Mouse (Mus musculus) kidney, adult 2 months (tissue): ENCODE results near the gene Aurkc. TPM values are rescaled to one million over a fixed set of nuclear protein-coding genes. Genes with fewer than 3 reads are reported as not detected.
"Not testable (repeated sequence)": the region's sequence is repeated elsewhere in the genome, so short reads cannot be mapped to it uniquely, and the experiment has no call there.

Experiments
- DNase-seq: peaks from one replicate; pipeline ENCODE4 v3.0.0; 2021
- H3K27ac ChIP-seq: fragments of 200-500 bp; 2 replicates; pipeline ENCODE4 v1.5.1; 2012; ENCODE audit warnings: low read depth, low read length, control low read depth, inconsistent platforms; ENCODE audit not compliant: insufficient read depth
- H3K27me3 ChIP-seq: fragments of 200-500 bp; replicated peaks from 2 replicates; pipeline ENCODE4 v1.6.1; 2012; ENCODE audit warnings: mild to moderate bottlenecking, moderate library complexity, low read length, inconsistent platforms; ENCODE audit not compliant: control insufficient read depth, insufficient read depth
- H3K36me3 ChIP-seq: fragments of 200-500 bp; 2 replicates; pipeline ENCODE4 v1.6.1; 2012; ENCODE audit warnings: mild to moderate bottlenecking, moderate library complexity, low read length, inconsistent platforms; ENCODE audit not compliant: control insufficient read depth, insufficient read depth
- H3K4me1 ChIP-seq: fragments of 200-500 bp; 2 replicates; pipeline ENCODE4 v1.6.1; 2011; ENCODE audit warnings: low read length; ENCODE audit not compliant: control insufficient read depth, insufficient read depth
- H3K4me3 ChIP-seq: fragments of 200-500 bp; 2 replicates; pipeline ENCODE4 v1.5.1; 2011; ENCODE audit warnings: mild to moderate bottlenecking, low read depth, low read length, control low read depth; ENCODE audit not compliant: insufficient read depth
- CTCF ChIP-seq: fragments of 200-500 bp; conservative IDR thresholded peaks from 2 replicates; pipeline ENCODE4 v1.5.1; 2011; ENCODE audit warnings: low read depth, mild to moderate bottlenecking, control low read depth, low read length, moderate library complexity, mixed read lengths; ENCODE audit not compliant: insufficient read depth, insufficient read length
- POLR2A ChIP-seq: fragments of 200-500 bp; IDR thresholded peaks from one replicate; pipeline ENCODE4 v1.6.1; 2011; ENCODE audit warnings: low read depth, low read length, control low read depth
- WGBS: fragments of 180-500 bp; shearing (Covaris S2); methylation state at CpG from one replicate; pipeline ENCODE4 v1.1.7; 2018; 5-methylcytosine and 5-hydroxymethylcytosine counted together
- polyA plus RNA-seq: library from polyadenylated mRNA; depleted of rRNA; stranded (reverse); fragments of >200 nt; gene quantifications from 2 replicates; pipeline ENCODE4 v1.2.3, GENCODE M21; 2012; rRNA removed

The Aurkc gene
- polyA plus RNA-seq = not detected in 2 replicates

DNA sequence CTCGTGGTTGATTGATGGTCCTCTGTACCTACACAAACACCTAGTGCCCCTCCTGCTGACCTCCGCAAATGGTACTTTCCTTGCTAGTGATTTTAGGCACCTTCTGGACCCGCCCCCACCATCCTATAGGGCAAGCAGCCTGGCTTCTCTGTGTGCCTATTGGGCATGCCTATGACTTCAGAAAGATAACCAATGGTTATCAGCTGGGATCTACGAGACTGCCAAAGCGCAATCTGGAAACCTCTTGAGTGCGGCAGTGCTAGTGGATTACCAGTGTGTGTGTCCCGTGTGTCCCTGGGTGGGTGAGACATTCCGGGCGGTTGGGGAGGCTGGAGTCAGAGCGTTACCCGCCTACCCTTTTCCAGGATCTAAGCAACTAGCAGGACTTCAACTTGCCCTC lies at the start of gene Aurkc:
Gene Aurkc (plus strand): TSS at position 50 of the 400 bp plus-strand sequence.
- H3K36me3 ChIP-seq, H3K27ac ChIP-seq, H3K27me3 ChIP-seq, DNase-seq, H3K4me3 ChIP-seq, H3K4me1 ChIP-seq: not testable (repeated sequence)
- WGBS = 84% methylated on average over 11 of the region's 11 CpGs

DNA sequence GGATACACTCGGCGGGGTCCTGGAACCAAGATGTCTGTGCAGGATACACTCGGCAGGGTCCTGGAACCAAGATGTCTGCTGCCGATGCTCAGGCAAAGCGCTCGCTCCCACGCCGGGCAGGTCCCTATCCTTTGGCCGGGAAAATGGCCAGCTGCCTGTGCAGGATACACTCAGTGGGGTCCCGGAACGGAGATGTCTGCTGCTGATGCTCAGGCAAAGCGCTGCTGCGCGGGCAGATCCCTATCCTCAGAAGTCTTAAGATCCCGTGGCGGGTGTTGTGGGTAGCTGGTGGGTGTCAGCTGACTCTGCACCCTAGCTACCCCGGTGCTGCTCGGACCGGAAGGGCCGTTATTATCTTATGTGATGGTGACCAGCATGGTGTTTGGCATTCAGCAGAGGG lies 47.0 kb upstream of the Aurkc start:
- H3K27me3 ChIP-seq, H3K4me3 ChIP-seq, DNase-seq, H3K36me3 ChIP-seq, H3K27ac ChIP-seq, H3K4me1 ChIP-seq: not testable (repeated sequence)
- WGBS = 94% methylated on average over 20 of the region's 20 CpGs

DNA sequence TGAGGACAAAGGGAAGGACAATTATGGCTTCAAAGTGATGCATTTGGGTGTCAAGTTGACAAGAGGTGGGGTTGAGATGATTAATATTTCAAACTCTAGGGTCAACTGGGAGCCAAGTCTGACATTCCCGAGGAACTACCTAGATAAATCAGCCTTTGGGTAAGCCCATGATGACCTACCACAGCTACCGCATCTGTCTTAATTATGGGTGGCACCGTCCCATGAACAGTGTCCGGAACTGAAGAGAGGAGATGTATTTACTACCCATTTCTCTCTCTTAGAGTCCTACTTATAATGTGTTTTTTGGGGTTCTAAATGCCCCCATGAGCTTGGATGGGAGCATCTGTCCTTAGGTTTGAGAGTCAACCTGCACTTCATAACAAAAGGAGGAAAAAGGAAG lies 38.5 kb upstream of the Aurkc start:
- H3K4me3 ChIP-seq = no peak overlapping the region
- no peak overlapping the region for H3K27ac ChIP-seq
- 81% methylated on average over 4 of the region's 4 CpGs for WGBS
- no peak for TF ChIP-seq CTCF
- no peak for TF ChIP-seq POLR2A
- no peaks in the 10 kb centered on the region for H3K36me3 ChIP-seq
- no peaks in the 10 kb centered on the region for H3K4me1 ChIP-seq
- no peak for DNase-seq
- no peaks in the 10 kb centered on the region for H3K27me3 ChIP-seq

DNA sequence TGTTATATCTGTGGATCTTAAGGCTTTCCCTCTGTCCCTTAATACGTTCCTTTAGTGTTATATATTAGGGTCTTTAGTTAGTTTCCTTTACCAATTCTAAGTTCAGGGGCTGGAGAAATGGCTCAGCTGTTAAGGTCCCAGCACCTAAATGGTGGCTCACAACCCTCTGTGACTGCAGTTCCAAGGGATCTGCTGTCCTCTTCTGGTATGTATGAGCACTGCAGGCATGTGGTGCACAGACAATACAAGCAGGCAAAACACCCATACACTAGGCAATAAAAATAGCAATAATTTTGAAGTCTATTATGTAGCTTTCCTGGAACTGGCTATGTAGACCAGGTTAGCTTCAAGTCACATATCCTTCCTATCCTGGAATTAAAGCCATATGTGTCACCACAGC lies 36.5 kb upstream of the Aurkc start:
- TF ChIP-seq POLR2A (no peak), CTCF (no peak)
- H3K27ac ChIP-seq = no peak overlapping the region
- no peaks in the 10 kb centered on the region for H3K36me3 ChIP-seq
- DNase-seq = no peak
- WGBS = 86% methylated on average over 1 of the region's 1 CpGs
- H3K4me3 ChIP-seq = no peak overlapping the region
- no peaks in the 10 kb centered on the region for H3K27me3 ChIP-seq
- H3K4me1 ChIP-seq = no peaks in the 10 kb centered on the region

DNA sequence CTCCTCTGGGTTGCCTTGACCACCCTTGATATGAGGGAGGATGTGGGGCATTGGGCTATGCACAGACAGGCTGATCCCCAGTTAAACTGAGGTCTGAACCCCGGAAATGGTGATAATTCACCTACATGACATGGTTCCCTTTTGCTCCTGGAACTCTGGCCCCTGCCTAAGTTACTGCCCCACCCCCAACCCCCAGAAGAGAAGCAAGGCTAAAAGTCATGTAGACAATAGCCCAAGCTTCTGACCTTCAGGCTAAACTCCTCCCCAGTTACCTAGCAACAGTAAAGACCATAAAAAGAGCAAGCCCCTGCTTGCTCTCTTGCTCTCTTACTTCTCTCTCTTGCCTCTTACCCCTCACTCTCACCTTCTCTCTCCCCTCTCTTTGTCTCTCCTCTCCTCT lies 21.5 kb upstream of the Aurkc start:
- H3K27ac ChIP-seq = no peak overlapping the region
- WGBS = 79% methylated on average over 1 of the region's 1 CpGs
- no peaks in the 10 kb centered on the region for H3K4me1 ChIP-seq
- H3K36me3 ChIP-seq = no peaks in the 10 kb centered on the region
- no peak overlapping the region for H3K4me3 ChIP-seq
- no peaks in the 10 kb centered on the region; the same call in 1 of the 2 replicates for H3K27me3 ChIP-seq
- TF ChIP-seq POLR2A (no peak), CTCF (no peak)
- no peak for DNase-seq

DNA sequence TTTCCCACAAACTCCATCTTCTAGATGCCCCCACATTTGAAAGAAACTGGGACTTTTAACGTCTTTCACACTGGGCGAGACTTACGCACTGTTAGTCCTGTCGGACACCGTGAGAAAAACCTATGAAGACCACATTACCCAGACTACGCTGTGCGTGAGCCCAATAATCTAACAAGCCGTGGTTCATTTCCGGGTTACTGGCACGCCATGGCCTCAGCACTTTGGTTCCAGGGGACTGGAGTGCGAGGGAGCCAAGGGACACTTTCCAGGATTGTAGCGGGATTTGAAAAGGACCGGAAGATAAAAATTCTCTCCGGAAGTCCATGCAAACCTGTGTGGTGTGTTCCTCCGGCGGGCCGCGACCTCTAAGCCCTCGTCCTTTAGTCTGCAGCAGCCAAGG lies 18.2 kb upstream of the Aurkc start:
- no peak overlapping the region for H3K4me3 ChIP-seq
- H3K36me3 ChIP-seq = no peaks in the 10 kb centered on the region
- WGBS = 93% methylated on average over 19 of the region's 19 CpGs
- TF ChIP-seq POLR2A (no peak), CTCF (no peak)
- no peaks in the 10 kb centered on the region for H3K4me1 ChIP-seq
- DNase-seq = no peak
- no peaks in the 10 kb centered on the region; the same call in 1 of the 2 replicates for H3K27me3 ChIP-seq
- H3K27ac ChIP-seq = no peak overlapping the region

DNA sequence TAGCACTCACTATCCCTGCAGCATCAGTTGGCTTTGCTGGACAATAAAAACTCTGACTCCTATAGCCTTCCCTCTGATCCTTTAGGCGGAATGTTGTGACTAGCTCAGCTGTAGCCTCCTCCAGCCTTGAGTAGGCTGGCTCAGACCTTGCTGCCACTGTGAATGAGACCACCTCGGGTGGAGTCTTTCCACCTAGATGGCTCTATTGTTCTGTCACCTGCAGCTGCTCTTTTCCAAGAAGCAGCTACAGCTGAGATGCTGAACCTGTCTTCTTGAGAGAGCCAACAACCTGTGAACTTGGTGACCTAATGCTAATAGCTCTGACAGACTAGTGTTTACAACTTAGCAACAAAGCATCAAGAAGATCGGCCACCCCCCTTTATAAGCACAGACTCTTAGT lies 3.8 kb downstream of the Aurkc start:
- not testable (repeated sequence) for H3K27me3 ChIP-seq, DNase-seq, H3K27ac ChIP-seq, H3K4me1 ChIP-seq, H3K4me3 ChIP-seq, H3K36me3 ChIP-seq
- 39% methylated on average over 3 of the region's 3 CpGs for WGBS

DNA sequence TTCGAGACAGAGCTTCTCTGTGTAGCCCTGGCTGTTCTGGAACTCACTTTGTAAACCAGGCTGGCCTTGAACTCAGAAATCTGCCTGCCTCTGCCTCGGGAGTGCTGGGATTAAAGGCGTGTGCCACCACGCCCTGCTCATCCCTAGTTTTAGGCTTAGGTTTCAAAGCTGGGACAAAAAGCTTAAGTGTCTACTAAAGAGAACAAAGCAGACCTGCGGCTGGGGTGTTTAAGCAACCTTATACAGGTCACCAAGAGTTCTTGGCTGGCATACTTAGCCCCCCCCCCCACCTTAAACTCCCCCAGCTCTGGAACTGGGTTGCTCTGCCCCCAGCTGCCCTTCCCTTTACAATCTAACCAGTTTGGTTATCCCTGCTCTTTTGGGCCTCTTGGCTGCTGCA lies 10.3 kb downstream of the Aurkc start:
- not testable (repeated sequence) for H3K4me3 ChIP-seq, H3K27me3 ChIP-seq, H3K27ac ChIP-seq, H3K36me3 ChIP-seq, H3K4me1 ChIP-seq, DNase-seq
- WGBS = 68% methylated on average over 5 of the region's 5 CpGs
